Mouse (Mus musculus) embryonic facial prominence, embryonic 10.5 days (tissue): Measurements from ENCODE around the gene Fads6. TPM values are rescaled to one million over a fixed set of nuclear protein-coding genes. Genes with fewer than 3 reads are reported as not detected.

Experiments
- DNase-seq: peaks from one replicate; pipeline ENCODE4 v3.0.0-alpha.2; 2017; ENCODE audit warnings: low spot score
- H3K27ac ChIP-seq: fragments of 300-500 bp; sonication (generic); replicated peaks from 2 replicates; pipeline ENCODE4 v1.5.1; 2016; ENCODE audit warnings: mild to moderate bottlenecking
- H3K27me3 ChIP-seq: fragments of 300-500 bp; sonication (generic); replicated peaks from 2 replicates; pipeline ENCODE4 v1.6.1; 2016; ENCODE audit warnings: low read depth, mild to moderate bottlenecking; ENCODE audit not compliant: poor library complexity, severe bottlenecking
- H3K36me3 ChIP-seq: fragments of 300-500 bp; sonication (generic); replicated peaks from 2 replicates; pipeline ENCODE4 v1.6.1; 2016; ENCODE audit warnings: mild to moderate bottlenecking, moderate library complexity
- H3K4me1 ChIP-seq: fragments of 300-500 bp; sonication (generic); 2 replicates; pipeline ENCODE4 v1.6.1; 2016
- H3K4me3 ChIP-seq: fragments of 300-500 bp; sonication (generic); 2 replicates; pipeline ENCODE4 v1.5.1; 2016; ENCODE audit warnings: mild to moderate bottlenecking, moderate library complexity
- H3K9me3 ChIP-seq: fragments of 300-500 bp; sonication (generic); 2 replicates; pipeline ENCODE4 v1.6.1; 2016; ENCODE audit warnings: mild to moderate bottlenecking
- WGBS: fragments of 180-500 bp; shearing (Covaris S2); methylation state at CpG from one replicate; pipeline ENCODE4 v1.1.7; 2016; 5-methylcytosine and 5-hydroxymethylcytosine counted together
- polyA plus RNA-seq: library from polyadenylated mRNA; unstranded; fragments of >200 nt; fragmentation: Nextera tagmentation; extraction: Ambion mirVana; gene quantifications from 2 replicates; pipeline ENCODE4 v1.2.1, GENCODE M21; 2016

Gene Fads6
- polyA plus RNA-seq, 1 experiment from 2014 or later: 0.27 TPM

DNA sequence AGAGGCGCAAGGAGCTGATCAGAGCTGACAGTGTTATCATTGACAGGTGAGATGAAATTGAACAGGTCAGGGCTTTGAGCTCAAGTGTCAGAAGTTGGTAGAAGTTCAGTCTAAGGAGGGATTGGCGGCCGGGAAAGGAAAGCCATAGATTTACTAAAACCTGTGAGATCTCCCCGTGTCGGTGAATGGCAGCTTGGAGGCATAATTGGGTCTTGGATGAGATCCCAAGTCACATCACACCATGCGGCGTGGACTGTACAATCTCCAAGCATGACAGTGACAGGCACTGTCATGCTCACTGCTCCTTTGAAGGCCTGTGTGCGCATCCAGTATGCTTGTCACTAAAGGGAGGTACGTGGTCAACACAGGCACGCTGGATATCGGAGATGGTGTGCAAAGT lies 34.5 kb downstream of the Fads6 start:
- H3K27ac ChIP-seq: no peak overlapping the region
- no peaks in the 10 kb centered on the region for H3K9me3 ChIP-seq
- H3K27me3 ChIP-seq: peaks cover 100% of the 10 kb centered on the region
- H3K4me3 ChIP-seq: no peak overlapping the region
- H3K36me3 ChIP-seq: peaks cover 4% of the 10 kb centered on the region
- 84% methylated on average over 11 of the region's 11 CpGs for whole genome bisulfite sequencing
- DNase-seq: no peak
- peaks cover 38% of the 10 kb centered on the region for H3K4me1 ChIP-seq

DNA sequence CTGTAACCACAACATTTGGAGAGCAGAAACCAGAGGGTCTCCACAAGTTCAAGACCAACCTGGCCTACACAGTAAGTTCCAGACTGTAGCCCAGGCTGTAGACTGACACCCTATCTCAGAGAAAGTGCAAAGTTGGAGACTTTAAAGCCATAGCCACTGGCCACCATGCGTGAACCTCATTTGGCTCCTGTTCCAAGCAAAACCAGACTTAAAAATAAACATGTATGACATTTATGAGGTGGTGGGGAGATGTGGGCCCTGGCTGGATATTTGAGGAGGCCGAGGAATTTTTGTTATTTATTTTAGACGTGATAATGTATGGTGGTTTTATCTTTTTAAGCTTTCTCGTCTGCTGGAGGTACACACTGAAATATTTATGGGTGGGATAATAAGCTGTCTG lies 38.3 kb downstream of the Fads6 start:
- no peak overlapping the region for H3K27ac ChIP-seq
- no peaks in the 10 kb centered on the region for H3K36me3 ChIP-seq
- no peak overlapping the region for H3K4me3 ChIP-seq
- H3K9me3 ChIP-seq: no peaks in the 10 kb centered on the region
- peaks cover 100% of the 10 kb centered on the region for H3K27me3 ChIP-seq
- peaks cover 10% of the 10 kb centered on the region for H3K4me1 ChIP-seq
- no peak for DNase-seq
- WGBS: 83% methylated on average over 4 of the region's 4 CpGs

DNA sequence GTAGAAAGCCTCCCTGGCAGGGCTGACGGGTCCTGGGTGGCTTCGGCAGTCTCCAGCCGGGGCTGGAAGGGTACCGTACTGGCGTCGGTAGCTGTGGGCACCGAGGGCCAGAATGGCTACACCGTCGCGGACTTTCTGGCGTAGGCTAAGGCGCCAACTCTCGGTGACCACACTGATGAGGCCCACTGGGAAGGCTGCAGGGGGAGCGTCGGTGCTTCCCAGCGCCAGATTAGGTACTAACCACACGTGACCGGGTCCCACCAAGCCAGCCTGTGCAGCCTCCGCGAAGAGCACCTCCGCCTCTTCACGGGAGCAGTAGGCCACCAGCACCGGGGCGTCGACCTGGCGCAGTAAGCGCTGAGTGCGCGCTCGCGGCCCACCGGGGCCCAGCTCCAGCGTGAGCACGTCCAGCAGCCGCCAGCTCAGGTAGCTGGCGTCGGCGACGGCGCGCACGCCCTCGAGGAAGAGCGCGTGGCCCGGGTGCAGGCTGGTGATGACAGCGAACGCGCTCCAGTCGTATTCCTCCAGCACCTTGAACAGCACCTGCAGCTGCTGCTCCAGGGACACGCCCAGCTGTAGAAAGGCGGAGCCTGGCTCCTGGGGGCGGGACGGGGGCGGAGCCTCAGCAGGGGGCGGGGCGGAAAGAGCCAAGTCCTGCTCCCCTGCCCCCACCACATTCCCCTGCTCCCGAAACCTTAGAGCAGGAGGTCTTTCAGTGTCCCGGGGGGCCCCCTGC lies 39.5 kb downstream of the Fads6 start:
- 14% methylated on average over 59 of the region's 59 CpGs for WGBS
- Histone ChIP-seq H3K4me1 (peaks cover 10% of the 10 kb centered on the region), H3K36me3 (no peaks in the 10 kb centered on the region), H3K27ac (no peak overlapping the region), H3K4me3 (peak overlapping the region; percentile 42), H3K9me3 (no peaks in the 10 kb centered on the region), H3K27me3 (peaks cover 100% of the 10 kb centered on the region)
- peak; percentile 74 for DNase-seq

DNA sequence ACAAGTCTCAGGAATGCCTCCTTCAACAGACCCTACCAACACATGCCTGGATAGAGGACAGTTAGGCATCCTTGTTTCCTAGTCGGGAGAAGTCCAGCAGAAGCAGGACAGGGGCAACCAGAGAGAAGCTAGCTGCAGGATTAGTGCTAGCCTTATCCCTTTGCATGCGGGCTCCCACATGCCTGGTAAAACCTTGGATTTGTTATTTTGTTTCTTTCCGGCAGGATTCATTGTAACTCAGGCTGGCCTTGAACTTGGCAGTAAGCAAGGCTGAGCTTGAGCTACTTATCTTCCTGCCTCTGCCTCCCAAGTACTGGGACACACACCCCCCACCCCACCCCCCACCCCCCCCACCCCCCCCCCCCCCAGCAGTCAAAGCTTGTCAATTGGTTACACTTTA lies 46.2 kb downstream of the Fads6 start:
- H3K4me1 ChIP-seq: peaks cover 36% of the 10 kb centered on the region
- WGBS: 57% methylated on average over 3 of the region's 3 CpGs
- H3K4me3 ChIP-seq: no peak overlapping the region
- H3K9me3 ChIP-seq: no peaks in the 10 kb centered on the region
- H3K27ac ChIP-seq: no peak overlapping the region
- H3K27me3 ChIP-seq: peaks cover 100% of the 10 kb centered on the region
- DNase-seq: no peak
- no peaks in the 10 kb centered on the region for H3K36me3 ChIP-seq

DNA sequence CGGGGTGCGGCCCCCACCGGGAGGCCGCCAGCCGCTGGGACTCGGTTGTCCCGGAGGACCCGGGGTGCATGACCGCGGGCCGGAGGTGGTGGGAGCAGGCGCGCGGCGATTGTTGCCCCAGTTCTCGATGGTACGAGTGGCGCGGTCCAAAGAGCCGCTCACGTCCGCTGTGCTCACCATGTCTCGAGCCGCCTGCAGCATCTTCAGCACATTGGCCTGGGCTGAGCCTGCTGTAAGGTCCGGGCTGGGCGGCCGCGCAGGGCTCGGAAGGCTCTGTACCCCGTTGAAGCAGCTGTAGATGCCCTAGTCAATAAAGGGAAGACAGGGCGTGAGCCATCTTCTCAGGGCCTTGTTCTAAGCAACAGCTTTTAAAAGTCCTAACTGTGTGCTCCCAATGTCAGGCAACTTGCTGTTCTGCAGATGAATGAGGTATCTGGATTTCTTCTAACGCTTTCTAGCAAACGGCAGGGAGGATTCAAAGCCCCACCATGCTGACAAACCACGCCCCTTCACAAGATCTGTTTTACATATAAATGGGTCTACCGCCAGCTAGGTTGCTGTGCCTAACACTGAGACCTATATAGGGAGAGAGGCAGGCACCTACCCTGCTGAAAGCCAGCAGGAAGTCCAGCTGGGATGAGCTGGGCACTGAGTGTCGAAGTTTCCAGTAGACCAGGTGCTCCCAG lies 46.9 kb downstream of the Fads6 start:
- Histone ChIP-seq H3K27ac (no peak overlapping the region; the same call in 1 of the 2 replicates), H3K27me3 (peaks cover 100% of the 10 kb centered on the region), H3K9me3 (no peaks in the 10 kb centered on the region), H3K4me3 (peak overlapping the region; percentile 63), H3K4me1 (peaks cover 41% of the 10 kb centered on the region), H3K36me3 (peaks cover under 1% of the 10 kb centered on the region; the same call in 1 of the 2 replicates)
- DNase-seq: no peak
- under 1% methylated on average over 36 of the region's 36 CpGs for WGBS

DNA sequence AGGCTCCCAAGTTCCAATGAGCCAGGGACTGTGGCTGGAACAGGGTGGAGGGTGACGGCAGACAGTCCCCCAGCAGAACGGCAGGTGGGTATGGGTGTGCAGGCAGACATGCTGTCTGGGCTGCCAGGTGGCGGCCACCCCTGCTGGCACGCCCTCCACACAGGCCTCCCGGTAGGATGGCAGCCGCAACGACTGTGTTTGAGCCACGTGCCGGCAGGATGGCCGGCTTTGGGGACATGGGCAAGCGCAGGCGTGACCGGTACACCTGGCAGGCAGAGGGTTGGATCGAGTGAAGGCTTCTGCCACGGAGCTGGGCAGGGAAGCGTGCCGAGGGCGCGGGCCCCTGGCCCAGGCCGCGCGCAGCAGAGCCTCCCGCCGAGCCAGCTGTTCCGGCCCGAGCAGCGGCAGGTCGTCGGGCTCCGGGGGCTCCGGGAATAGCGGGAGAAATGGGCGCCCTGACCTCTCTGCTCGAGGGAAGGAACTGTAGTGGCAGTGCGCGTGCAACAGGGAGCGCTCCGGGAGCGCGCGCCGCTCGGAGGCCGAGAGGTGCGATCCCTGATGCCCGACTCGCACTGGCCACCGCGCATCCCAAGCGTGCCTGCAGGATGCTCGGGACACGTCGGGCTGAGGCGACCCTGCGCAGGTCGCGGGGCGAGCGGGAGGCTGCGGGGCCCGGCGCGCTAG lies 47.6 kb downstream of the Fads6 start:
- no peaks in the 10 kb centered on the region for H3K9me3 ChIP-seq
- 3% methylated on average over 63 of the region's 63 CpGs for WGBS
- H3K4me3 ChIP-seq: peak overlapping the region; percentile 63
- peak; percentile 68 for DNase-seq
- H3K27ac ChIP-seq: no peak overlapping the region; the same call in 1 of the 2 replicates
- peaks cover 100% of the 10 kb centered on the region for H3K27me3 ChIP-seq
- peaks cover 47% of the 10 kb centered on the region for H3K4me1 ChIP-seq
- peaks cover 7% of the 10 kb centered on the region for H3K36me3 ChIP-seq

DNA sequence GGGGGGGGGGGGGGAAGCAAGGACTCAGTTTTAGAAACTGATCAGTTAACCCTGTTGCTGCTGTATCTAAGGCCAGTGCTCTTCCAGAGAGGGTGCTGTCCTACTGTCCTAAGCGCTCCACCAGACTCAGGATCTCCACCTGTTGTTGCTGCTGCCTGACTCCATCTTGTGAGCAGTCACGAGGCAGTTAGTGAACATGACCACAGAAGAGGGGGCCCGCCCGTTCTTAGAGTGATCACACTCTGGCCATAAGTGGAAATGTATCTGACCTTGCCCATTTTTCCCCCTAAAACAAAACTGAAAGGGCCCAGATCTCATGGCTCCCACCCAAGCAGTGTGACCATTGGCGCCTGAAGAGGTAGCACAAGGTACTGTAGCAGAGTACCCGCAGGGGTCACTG lies 49.5 kb downstream of the Fads6 start:
- Histone ChIP-seq H3K4me1 (peaks cover 67% of the 10 kb centered on the region), H3K4me3 (no peak overlapping the region), H3K36me3 (peaks cover 26% of the 10 kb centered on the region), H3K9me3 (no peaks in the 10 kb centered on the region), H3K27ac (no peak overlapping the region), H3K27me3 (peaks cover 94% of the 10 kb centered on the region)
- no peak for DNase-seq
- 71% methylated on average over 6 of the region's 6 CpGs for WGBS

DNA sequence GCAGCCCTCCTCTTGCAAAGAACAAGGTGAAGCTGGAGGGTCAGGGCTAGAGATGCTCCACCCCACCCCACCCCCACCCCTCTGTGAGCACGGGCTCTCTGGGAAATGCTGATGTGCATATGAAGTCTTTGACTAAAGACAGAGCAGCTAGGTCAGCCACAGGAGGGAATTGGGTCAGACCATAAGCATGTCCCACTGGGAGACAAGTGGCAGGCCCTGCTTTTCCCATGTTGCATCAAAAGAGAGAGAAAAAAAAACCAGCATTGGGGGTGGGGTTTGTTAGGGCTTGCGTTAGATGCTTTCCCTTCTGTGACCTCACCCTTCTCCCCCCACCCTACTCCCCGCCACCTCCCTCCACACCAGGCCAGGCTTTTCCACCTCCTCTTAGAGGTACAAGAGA lies 50.2 kb downstream of the Fads6 start:
- H3K4me1 ChIP-seq: peaks cover 72% of the 10 kb centered on the region
- H3K27me3 ChIP-seq: peaks cover 89% of the 10 kb centered on the region
- no peak overlapping the region for H3K4me3 ChIP-seq

DNA sequence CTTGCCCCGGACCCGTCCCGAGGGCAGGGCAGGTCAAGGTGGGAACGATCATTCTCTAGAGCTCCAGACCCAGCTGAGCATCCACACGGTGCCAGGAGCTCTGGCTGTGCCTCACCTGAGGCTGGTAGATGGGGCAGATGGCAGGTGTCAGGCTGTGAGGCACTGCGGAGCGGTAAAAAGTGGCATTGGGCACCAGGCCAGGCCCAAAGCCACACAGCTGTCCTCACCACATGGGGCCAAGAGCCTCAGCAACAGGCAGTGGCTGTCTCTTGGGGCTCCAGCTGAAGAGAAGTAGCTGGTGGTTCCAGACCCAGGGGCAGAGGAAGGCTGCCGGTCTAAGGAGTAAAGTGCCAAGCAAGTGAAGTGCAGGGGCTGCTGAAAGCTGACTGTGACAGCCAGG lies 51.1 kb downstream of the Fads6 start:
- 77% methylated on average over 8 of the region's 8 CpGs for WGBS
- H3K27ac ChIP-seq: no peak overlapping the region
- H3K4me1 ChIP-seq: peaks cover 75% of the 10 kb centered on the region
- no peak for DNase-seq
- peaks cover 89% of the 10 kb centered on the region for H3K27me3 ChIP-seq
- H3K9me3 ChIP-seq: no peaks in the 10 kb centered on the region
- no peak overlapping the region for H3K4me3 ChIP-seq
- peaks cover 27% of the 10 kb centered on the region for H3K36me3 ChIP-seq

More for the DNA sequence above, 50.2 kb downstream of the Fads6 start:
- WGBS: 19% methylated on average over 3 of the region's 3 CpGs
- DNase-seq: no peak
- Histone ChIP-seq H3K9me3 (no peaks in the 10 kb centered on the region), H3K27ac (no peak overlapping the region), H3K36me3 (peaks cover 27% of the 10 kb centered on the region)

DNA sequence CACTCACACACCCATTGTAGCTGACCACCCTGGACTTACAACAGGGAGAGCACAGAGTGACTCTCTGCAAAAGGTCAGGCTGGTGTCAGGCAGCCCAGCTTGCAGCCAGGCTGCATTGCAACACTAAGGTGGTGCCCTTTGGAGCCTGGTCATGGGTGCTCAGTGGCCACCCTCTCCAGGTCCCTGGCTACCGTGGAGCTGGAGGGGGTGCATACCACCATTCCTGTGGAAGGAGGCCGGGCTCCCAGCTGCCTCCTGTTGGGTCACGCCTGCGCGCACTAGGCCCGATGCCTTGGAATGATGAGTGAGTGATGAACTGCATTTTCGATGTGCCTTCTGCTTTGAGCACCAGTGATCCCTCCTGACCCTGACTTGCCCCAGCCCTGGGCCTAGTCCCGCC lies 52.6 kb downstream of the Fads6 start:
- WGBS: 85% methylated on average over 8 of the region's 8 CpGs
- H3K27me3 ChIP-seq: peaks cover 81% of the 10 kb centered on the region

DNA sequence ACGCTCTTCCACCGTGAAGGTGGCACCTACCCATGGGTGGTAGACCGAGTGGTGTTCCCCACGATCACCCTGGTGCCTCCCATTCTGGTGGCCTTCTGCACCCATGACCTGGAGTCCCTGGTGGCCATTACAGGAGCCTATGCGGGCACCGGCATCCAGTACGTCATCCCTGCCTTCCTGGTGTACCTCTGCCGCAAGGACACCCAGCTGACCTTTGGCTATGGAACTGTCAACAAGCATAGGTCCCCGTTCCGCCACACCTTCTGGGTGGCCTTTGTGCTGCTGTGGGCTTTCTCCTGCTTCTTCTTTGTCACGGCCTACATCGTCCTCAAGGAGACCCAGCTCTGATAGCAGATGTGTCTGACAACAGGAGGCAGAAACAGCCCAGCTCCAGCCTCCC lies 53.7 kb downstream of the Fads6 start:
- DNase-seq: no peak
- Histone ChIP-seq H3K4me3 (no peak overlapping the region), H3K27me3 (peaks cover 80% of the 10 kb centered on the region), H3K9me3 (no peaks in the 10 kb centered on the region), H3K36me3 (peaks cover 27% of the 10 kb centered on the region), H3K27ac (0 out of 2 replicates have a peak overlapping the region, but pooled peaks have one; percentile 30), H3K4me1 (peaks cover 64% of the 10 kb centered on the region)
- WGBS: 90% methylated on average over 12 of the region's 12 CpGs

More for the DNA sequence above, 52.6 kb downstream of the Fads6 start:
- peaks cover 68% of the 10 kb centered on the region for H3K4me1 ChIP-seq
- H3K27ac ChIP-seq: no peak overlapping the region
- no peaks in the 10 kb centered on the region for H3K9me3 ChIP-seq
- H3K36me3 ChIP-seq: peaks cover 27% of the 10 kb centered on the region
- H3K4me3 ChIP-seq: no peak overlapping the region
- no peak for DNase-seq

DNA sequence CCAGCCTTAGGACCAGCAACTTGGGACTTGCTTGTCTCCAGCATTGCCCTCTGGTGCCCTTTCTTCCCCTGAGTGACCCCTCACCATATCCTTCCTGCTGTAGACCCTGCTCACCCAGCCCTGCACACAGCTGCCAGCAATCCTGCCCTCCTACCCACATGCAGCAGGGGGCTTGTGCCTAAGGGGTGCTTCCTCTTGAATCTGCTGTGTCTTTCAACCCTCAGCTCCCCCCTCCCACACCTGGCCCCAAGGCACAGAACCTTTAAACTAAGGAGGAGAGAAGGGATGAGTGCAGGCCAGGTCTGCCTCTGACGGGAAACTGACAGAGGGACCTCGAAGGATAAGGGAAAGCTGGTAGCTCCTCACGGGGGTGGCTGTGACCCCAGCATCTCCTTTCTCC lies 54.7 kb downstream of the Fads6 start:
- Histone ChIP-seq H3K27me3 (peaks cover 69% of the 10 kb centered on the region), H3K4me1 (peaks cover 65% of the 10 kb centered on the region)
- WGBS: 68% methylated on average over 3 of the region's 3 CpGs

More for the DNA sequence above, 54.7 kb downstream of the Fads6 start:
- DNase-seq: no peak
- Histone ChIP-seq H3K4me3 (no peak overlapping the region), H3K27ac (no peak overlapping the region), H3K36me3 (peaks cover 27% of the 10 kb centered on the region), H3K9me3 (no peaks in the 10 kb centered on the region)
